Mouse (Mus musculus) intestine, embryonic 14.5 days (tissue): ENCODE results near the gene Lgr6. TPM values are rescaled to one million over a fixed set of nuclear protein-coding genes. Genes with fewer than 3 reads are reported as not detected.

Source experiments
- ATAC-seq: fragments of 200-750 bp; cut with Nextera tagmentation; replicated peaks from 2 replicates; pipeline ENCODE4 v1.8.0; 2017; ENCODE audit warnings: low read depth, moderate number of reproducible peaks, moderate TSS enrichment, moderate library complexity; ENCODE audit not compliant: low FRiP score, low TSS enrichment
- DNase-seq: peaks from one replicate; pipeline ENCODE4 v3.0.0-alpha.2; 2018; ENCODE audit warnings: low spot score
- H3K27ac ChIP-seq: fragments of 300-500 bp; sonication (generic); 2 replicates; pipeline ENCODE4 v1.5.1; 2014; ENCODE audit warnings: low read depth, mild to moderate bottlenecking, control low read depth
- H3K27me3 ChIP-seq: fragments of 300-500 bp; sonication (generic); replicated peaks from 2 replicates; pipeline ENCODE4 v1.6.1; 2014; ENCODE audit warnings: low read length, control low read depth; ENCODE audit not compliant: control insufficient read depth, insufficient read depth
- H3K36me3 ChIP-seq: fragments of 300-500 bp; sonication (generic); 2 replicates; pipeline ENCODE4 v1.6.1; 2014; ENCODE audit warnings: low read length, control low read depth; ENCODE audit not compliant: control insufficient read depth, insufficient read depth
- H3K4me1 ChIP-seq: fragments of 300-500 bp; sonication (generic); replicated peaks from 2 replicates; pipeline ENCODE4 v1.6.1; 2014; ENCODE audit warnings: low read length, control low read depth, mixed read lengths; ENCODE audit not compliant: control insufficient read depth, insufficient read depth
- H3K4me2 ChIP-seq: fragments of 300-500 bp; sonication (generic); 2 replicates; pipeline ENCODE4 v1.6.1; 2014; ENCODE audit warnings: low read length
- H3K4me3 ChIP-seq: fragments of 300-500 bp; sonication (generic); 2 replicates; pipeline ENCODE4 v1.5.1; 2014; ENCODE audit warnings: low read depth, low read length, control low read depth, mixed read lengths
- H3K9ac ChIP-seq: fragments of 300-500 bp; sonication (generic); 2 replicates; pipeline ENCODE4 v1.6.1; 2014; ENCODE audit warnings: mild to moderate bottlenecking, low read length
- H3K9me3 ChIP-seq: fragments of 300-500 bp; sonication (generic); 2 replicates; pipeline ENCODE4 v1.6.1; 2016; ENCODE audit warnings: low read length, control low read depth; ENCODE audit not compliant: control insufficient read depth
- WGBS: fragments of 180-500 bp; shearing (Covaris S2); extraction: QIAGEN DNeasy Blood & Tissue Kit; methylation state at CpG from one replicate; pipeline ENCODE4 v1.1.7; 2014; 5-methylcytosine and 5-hydroxymethylcytosine counted together
- polyA plus RNA-seq: library from polyadenylated mRNA; unstranded; fragments of >200 nt; fragmentation: Nextera tagmentation; extraction: Ambion mirVana; gene quantifications from 2 replicates; pipeline ENCODE4 v1.2.1, GENCODE M21; 2014

Gene Lgr6
- polyA plus RNA-seq, 1 experiment from 2014 or later, result 0.69 TPM

DNA sequence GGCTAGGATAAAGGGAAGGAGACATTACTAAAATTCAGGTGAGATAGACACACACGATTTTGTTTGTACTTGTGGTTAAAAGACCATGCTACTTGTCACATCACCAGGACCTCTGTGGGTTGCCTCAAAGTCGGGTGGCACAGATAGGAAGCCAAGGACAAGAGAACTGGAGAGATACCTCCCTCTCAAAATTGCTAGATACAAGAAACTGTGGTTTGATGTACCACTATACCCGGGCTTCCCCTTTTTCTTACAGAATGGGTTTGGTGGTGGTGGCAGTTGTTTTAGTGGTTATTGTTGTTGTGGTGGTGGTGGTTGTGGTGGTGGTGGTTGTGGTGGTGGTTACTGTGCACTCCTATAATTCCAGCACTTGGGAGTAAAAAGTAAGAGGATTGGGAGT is 22.8 kb downstream of the Lgr6 start:
- H3K9ac ChIP-seq, result no peak overlapping the region
- no peak for ATAC-seq
- no peak overlapping the region for H3K4me2 ChIP-seq
- no peak for DNase-seq
- no peaks in the 10 kb centered on the region for H3K9me3 ChIP-seq
- H3K27ac ChIP-seq, result no peak overlapping the region
- 75% methylated on average over 3 of the region's 3 CpGs for WGBS
- peaks cover 36% of the 10 kb centered on the region for H3K27me3 ChIP-seq
- H3K36me3 ChIP-seq, result no peaks in the 10 kb centered on the region
- H3K4me3 ChIP-seq, result no peak overlapping the region
- H3K4me1 ChIP-seq, result 0 out of 2 replicates have a peak, but pooled peaks cover 5% of the 10 kb centered on the region

DNA sequence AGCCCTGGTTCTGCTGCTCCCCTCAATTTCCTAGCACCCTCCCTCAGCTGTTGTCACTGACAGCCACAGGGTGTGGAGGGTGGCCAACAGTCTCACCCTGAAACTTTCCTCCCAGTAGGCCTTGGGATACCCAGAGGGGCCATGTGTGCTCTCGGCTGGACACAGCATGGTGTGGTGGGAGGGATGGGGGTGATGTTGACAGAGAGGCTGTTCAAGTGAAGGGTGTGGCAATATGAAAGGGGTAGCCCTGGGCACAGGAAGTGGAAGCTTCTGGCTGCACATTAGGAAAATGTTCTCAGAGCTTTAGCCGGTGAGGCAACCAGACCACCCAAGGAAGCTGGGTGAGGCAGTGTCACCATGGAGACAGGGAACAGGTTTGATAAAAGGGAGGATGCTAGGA is 26.1 kb downstream of the Lgr6 start:
- Histone ChIP-seq H3K9ac (no peak overlapping the region), H3K4me3 (no peak overlapping the region), H3K36me3 (no peaks in the 10 kb centered on the region), H3K9me3 (0 out of 2 replicates have a peak, but pooled peaks cover 3% of the 10 kb centered on the region), H3K4me1 (no peaks in the 10 kb centered on the region), H3K4me2 (no peak overlapping the region), H3K27ac (no peak overlapping the region), H3K27me3 (peaks cover 3% of the 10 kb centered on the region)
- no peak for DNase-seq
- WGBS, result 23% methylated on average over 2 of the region's 2 CpGs
- ATAC-seq, result no peak

DNA sequence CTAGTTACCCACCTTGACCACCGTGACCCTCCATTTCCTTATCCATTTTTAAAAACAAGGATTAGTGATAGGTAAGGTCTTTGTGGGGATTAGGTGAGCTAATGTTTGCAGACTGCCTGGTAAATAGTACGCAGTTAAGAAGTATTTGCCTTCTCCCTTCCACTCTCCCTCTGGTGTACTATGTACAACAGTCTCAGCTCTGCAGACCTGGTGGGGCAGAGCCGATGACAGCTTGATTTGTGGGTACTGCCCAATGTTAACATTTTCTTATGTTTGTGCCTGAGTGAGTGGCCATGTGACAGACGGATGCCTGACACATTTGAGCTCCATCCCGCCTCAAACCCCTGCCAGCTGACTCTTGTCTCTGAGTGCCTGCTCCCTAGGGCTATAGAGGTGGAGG is 28.6 kb downstream of the Lgr6 start:
- no peak overlapping the region for H3K9ac ChIP-seq
- DNase-seq (no peak), ATAC-seq (no peak)
- no peaks in the 10 kb centered on the region for H3K36me3 ChIP-seq
- WGBS, result 40% methylated on average over 5 of the region's 5 CpGs
- H3K9me3 ChIP-seq, result 0 out of 2 replicates have a peak, but pooled peaks cover 3% of the 10 kb centered on the region
- no peaks in the 10 kb centered on the region for H3K27me3 ChIP-seq
- H3K4me2 ChIP-seq, result no peak overlapping the region
- no peak overlapping the region for H3K4me3 ChIP-seq
- no peaks in the 10 kb centered on the region for H3K4me1 ChIP-seq
- H3K27ac ChIP-seq, result no peak overlapping the region

DNA sequence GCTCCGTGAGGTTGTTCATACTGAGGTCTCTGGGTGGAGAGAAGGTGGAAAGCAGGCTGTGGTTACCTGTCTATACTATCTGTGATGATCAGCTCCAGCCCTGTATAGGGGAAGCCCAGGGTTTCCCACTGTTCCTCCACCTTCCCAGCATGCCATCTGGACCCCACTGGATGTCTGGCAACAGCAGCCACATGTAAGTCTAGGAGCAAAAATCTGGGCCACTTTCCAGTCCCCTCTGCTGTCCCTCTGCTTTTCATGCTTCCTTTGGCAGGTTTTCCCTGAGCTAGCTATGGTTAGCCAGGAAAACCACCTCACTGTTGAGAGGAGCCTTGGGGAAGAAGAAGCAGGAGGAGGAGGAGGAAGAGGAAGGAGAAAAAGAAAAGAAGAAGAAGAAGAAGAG is 29.8 kb downstream of the Lgr6 start:
- H3K27me3 ChIP-seq, result no peaks in the 10 kb centered on the region
- H3K36me3 ChIP-seq, result no peaks in the 10 kb centered on the region
- ATAC-seq (no peak), DNase-seq (no peak)
- no peak overlapping the region for H3K4me3 ChIP-seq
- 0 out of 2 replicates have a peak, but pooled peaks cover 3% of the 10 kb centered on the region for H3K9me3 ChIP-seq
- H3K4me2 ChIP-seq, result no peak overlapping the region
- no peaks in the 10 kb centered on the region for H3K4me1 ChIP-seq
- no peak overlapping the region for H3K9ac ChIP-seq
- H3K27ac ChIP-seq, result no peak overlapping the region
- 80% methylated on average over 1 of the region's 1 CpGs for WGBS

DNA sequence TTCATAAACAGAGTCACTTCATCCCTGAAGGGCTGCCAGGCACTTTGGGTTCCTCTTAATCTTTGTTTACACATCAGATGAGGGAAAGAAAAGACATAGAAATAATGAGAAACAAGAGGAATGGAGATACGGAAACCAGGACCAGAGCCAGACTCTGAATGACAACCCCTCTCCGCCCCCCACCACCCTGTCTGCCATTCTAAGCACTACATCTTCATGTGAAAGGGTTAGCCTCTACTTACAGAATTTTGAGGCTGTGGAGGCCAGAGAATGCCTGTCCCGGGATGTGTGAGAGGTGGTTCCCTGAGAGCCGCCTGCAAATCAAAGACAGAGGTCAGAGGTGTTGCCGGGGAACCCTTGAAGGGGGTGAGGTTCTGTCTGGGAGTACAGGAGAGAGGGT is 32.4 kb downstream of the Lgr6 start:
- Histone ChIP-seq H3K36me3 (no peaks in the 10 kb centered on the region), H3K9ac (no peak overlapping the region), H3K27me3 (0 out of 2 replicates have a peak, but pooled peaks cover 3% of the 10 kb centered on the region), H3K4me1 (no peaks in the 10 kb centered on the region), H3K4me2 (no peak overlapping the region), H3K27ac (no peak overlapping the region), H3K4me3 (no peak overlapping the region), H3K9me3 (0 out of 2 replicates have a peak, but pooled peaks cover 3% of the 10 kb centered on the region)
- ATAC-seq, result no peak
- DNase-seq, result no peak
- 49% methylated on average over 5 of the region's 5 CpGs for WGBS

DNA sequence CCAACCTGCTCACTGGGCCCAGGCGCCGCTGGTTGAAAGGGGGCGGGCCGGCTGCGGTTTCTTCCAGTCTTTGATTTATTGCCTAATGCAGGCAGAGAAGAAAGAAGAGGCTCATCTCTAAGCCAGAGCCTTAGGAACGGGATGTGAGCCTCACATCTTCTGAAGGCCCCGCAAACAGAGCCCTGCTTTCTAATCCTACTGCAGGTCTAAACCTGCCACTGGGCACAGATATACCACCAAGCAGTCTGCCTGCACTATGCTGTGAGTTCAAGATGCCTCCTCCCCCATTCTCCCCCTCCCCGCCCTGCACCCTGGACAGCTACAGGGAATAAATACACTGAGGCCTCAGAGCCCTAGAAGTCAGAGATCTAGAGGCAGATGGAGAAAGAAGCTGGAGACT is 35.2 kb downstream of the Lgr6 start:
- H3K9me3 ChIP-seq, result 0 out of 2 replicates have a peak, but pooled peaks cover 3% of the 10 kb centered on the region
- 0 out of 2 replicates have a peak, but pooled peaks cover 3% of the 10 kb centered on the region for H3K27me3 ChIP-seq
- no peak overlapping the region for H3K4me3 ChIP-seq
- DNase-seq, result no peak
- no peak overlapping the region for H3K27ac ChIP-seq
- H3K4me2 ChIP-seq, result no peak overlapping the region
- no peaks in the 10 kb centered on the region for H3K36me3 ChIP-seq
- H3K9ac ChIP-seq, result no peak overlapping the region
- no peaks in the 10 kb centered on the region for H3K4me1 ChIP-seq
- no peak for ATAC-seq
- WGBS, result 38% methylated on average over 8 of the region's 8 CpGs

DNA sequence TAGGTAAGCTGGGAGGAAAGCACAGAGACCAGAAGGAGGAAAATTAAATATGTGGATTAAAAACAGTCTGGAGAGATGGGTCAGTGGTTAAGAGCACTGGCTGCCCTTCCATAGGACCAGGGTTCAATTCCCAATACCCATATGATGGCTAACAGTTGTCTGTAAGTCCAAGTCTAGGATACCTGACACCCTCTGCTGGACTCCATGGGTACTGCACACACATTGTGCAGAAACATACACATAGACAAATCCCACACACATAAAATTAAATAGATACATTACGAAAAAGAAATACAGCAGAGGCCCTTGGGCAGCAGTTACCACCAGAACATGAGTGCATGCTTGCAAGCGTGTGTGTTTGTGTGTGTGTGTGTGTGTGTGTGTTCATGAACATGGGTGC is 40.6 kb downstream of the Lgr6 start:
- no peaks in the 10 kb centered on the region for H3K36me3 ChIP-seq
- H3K27ac ChIP-seq, result no peak overlapping the region
- 0 out of 2 replicates have a peak, but pooled peaks cover 3% of the 10 kb centered on the region for H3K27me3 ChIP-seq
- ATAC-seq (no peak), DNase-seq (no peak)
- H3K4me3 ChIP-seq, result no peak overlapping the region
- no peaks in the 10 kb centered on the region for H3K9me3 ChIP-seq
- no peaks in the 10 kb centered on the region for H3K4me1 ChIP-seq
- H3K9ac ChIP-seq, result no peak overlapping the region
- 90% methylated on average over 2 of the region's 2 CpGs for WGBS
- H3K4me2 ChIP-seq, result no peak overlapping the region

DNA sequence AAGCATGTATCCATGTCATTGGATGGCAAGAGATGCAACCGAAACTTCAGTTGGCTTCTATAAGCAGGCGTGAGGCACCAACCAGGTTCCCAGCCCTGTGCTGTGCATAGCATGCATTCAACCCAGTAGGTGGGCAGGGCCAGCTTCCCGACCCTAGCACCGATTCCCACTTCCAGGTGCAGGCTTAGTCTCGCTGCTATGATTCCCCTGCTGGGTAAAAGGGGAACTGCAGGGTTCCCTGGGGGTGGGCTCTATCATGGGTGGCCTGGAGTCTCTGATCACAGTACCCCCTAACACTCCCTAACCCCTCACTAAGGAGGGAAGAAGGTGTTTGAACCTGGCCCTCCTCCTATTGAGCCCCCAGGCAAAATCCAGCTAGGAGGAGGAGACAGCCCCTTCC is 42.1 kb downstream of the Lgr6 start:
- H3K27ac ChIP-seq, result no peak overlapping the region
- H3K4me3 ChIP-seq, result no peak overlapping the region
- H3K27me3 ChIP-seq, result no peaks in the 10 kb centered on the region
- WGBS, result 71% methylated on average over 5 of the region's 5 CpGs
- ATAC-seq (no peak), DNase-seq (no peak)
- H3K9me3 ChIP-seq, result no peaks in the 10 kb centered on the region
- no peaks in the 10 kb centered on the region for H3K4me1 ChIP-seq
- H3K4me2 ChIP-seq, result no peak overlapping the region
- no peaks in the 10 kb centered on the region for H3K36me3 ChIP-seq
- H3K9ac ChIP-seq, result no peak overlapping the region

DNA sequence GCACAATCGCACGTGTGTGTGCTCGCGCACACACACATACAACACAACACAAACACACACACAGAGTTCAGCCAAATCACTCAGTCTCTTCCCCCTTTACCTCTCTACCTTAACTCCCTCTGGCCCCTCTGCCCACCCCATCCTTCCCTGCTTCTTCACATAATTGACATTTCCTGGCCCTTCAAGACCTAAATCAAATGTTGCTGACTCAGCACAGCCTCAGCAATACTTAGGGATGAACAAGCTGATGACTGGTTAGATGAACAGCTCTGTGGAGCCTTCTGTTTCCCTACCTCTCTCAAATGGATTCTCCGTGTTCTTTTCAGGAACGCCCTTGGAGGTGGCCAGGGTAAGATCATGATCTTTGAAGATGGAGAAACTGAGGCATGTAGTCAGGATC is 43.8 kb downstream of the Lgr6 start:
- H3K27me3 ChIP-seq, result no peaks in the 10 kb centered on the region
- H3K4me3 ChIP-seq, result no peak overlapping the region
- H3K9ac ChIP-seq, result no peak overlapping the region
- WGBS, result 93% methylated on average over 6 of the region's 6 CpGs
- H3K9me3 ChIP-seq, result no peaks in the 10 kb centered on the region
- no peak overlapping the region for H3K27ac ChIP-seq
- H3K4me1 ChIP-seq, result peaks cover 5% of the 10 kb centered on the region; the same call in 1 of the 2 replicates
- no peaks in the 10 kb centered on the region for H3K36me3 ChIP-seq
- DNase-seq (no peak), ATAC-seq (no peak)
- H3K4me2 ChIP-seq, result no peak overlapping the region
